Mouse (Mus musculus): ENCODE results near the gene Dna2.

- TF ChIP-seq GATA1 (IDR thresholded peaks at IDR 0.05; ENCODE audit: borderline replicate concordance, low read length) (no peak), FLI1 (IDR thresholded peaks at IDR 0.05; ENCODE audit: low read length) (no peak)
These were observed 67.3 kb downstream of the Dna2 start for GRCm38 (mm10) chr10:63014168-63014567.
